Mouse (Mus musculus) bone marrow macrophage, adult 2 months (primary cell): ENCODE measurements around the gene Cxcl16.

ENCODE experiments used
- CTCF ChIP-seq: IDR thresholded peaks from 2 replicates; pipeline ENCODE4 v1.5.1; 2012; ENCODE audit warnings: low read depth, mild to moderate bottlenecking, low read length, moderate library complexity
- POLR2A ChIP-seq: IDR thresholded peaks from 2 replicates; pipeline ENCODE4 v1.6.1; 2012; ENCODE audit warnings: mild to moderate bottlenecking, low read depth, low read length, borderline replicate concordance

GRCm38 (mm10) chr11:70433951-70434350 lies 25.8 kb downstream of the Cxcl16 start:
- no peak for TF ChIP-seq CTCF
- no peak for TF ChIP-seq POLR2A
